Mouse (Mus musculus): ENCODE results near the gene Arhgef2.

Gene Arhgef2

DNA sequence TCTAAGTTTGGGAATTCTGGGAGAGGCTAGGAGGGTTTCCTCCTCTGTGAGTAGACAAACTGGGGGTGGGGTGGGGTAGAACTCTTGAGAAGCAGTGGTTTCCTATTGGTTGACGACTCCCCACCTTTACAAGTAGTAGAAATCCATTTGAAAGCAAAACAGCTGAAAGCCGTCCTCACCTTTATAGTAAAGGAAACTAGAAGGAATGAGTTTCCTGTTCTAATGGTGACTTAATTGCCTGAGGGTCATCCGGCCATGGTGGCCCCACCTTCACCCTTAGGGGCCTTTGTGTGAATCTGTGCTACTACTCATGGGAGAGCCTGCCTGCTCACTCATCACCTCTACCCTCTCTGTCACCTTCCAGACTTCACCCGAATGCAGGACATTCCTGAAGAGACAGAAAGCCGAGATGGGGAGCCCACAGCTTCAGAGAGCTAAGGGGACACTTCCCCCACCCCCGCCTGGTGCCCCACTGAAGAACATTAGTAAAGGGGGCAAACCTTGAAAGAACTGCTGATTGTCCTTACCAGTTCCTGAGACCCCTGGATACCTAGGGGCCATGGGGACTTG is 40.7 kb downstream of the Arhgef2 start:
- no peak for DNase-seq

DNA sequence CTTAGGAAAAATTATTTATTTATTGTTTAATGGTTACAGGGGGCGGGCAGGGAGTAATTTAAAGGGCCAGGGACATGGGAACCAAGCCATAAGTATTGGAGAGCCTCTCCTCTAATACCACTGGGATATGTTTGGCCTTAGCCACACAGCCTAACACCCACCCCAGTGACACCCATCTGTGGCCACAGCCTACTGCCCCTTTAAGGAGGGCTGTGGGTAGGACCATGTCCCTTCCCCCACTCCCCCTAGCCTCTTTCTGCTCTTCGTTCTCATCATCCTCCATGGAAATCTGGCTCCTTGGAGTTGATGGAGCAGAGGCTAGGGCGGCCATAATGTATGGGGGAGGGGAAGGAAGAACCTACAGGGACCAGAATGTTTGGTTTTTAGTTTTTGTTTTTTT is 41.3 kb downstream of the Arhgef2 start:
- no peak for DNase-seq

DNA sequence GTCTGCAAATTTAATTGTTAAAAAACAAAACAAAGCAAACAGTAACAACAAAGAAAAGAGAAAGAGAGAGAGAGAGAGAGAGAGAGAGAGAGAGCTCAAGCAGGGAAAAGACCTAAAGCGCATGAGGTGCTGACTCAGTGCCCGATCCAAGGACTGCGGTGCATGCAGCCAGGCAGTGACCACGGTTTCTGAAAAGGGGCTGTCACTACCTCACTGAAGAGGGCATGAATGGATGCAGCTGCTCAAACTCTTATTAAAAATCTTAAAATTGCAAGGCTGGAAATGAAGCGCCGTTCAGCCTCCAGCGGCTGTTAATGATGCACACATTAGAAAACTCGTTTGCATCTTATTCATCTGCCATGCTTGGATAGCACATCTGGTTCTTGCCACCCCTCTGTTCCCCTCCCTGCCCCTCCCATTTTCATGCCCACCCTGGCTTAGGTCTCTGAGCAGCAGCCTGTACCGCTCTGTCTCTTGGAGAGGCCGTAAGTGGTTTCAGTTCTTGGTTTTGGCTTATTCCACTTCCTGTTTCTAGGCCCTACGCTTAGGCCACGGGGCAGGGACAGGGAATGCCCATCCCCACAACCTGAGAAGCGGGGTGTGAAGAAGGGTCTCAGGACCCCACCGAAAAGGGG is 42.1 kb downstream of the Arhgef2 start:
- no peak for DNase-seq

DNA sequence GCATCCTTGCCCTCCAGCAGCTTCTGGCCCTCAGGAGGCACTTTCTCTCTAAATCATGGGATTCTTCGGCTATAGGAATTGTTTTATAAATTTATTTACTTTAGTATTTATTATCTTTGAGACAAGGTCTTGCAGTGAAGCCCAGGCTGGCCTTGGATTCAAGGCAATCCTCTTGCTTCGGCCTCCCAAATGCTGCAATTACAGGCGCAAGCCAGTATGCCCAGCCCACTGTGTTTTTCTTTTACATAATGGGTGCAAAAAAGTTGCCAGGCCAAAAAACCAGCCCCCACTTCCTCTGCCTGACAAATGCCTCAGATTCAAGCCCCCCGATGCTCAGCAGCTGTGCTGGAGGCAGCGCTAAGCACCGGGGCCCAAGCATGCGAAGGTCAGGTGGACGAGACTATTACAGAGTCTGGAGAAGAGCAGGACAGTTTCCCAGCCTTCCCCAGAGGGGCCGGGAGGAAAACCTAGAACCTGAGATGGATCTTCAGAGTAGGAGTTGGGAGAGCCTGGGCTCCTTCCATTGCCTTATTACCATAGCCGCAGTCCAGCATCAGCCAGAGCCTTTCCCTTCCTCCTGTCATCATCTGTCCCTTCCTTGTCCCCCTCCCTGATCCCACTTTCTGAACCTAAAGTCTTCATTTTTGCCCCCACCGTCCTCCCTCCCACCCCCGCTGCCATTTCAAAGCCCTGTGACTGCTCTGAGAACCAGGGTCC is 42.8 kb downstream of the Arhgef2 start:
- DNase-seq = no peak

DNA sequence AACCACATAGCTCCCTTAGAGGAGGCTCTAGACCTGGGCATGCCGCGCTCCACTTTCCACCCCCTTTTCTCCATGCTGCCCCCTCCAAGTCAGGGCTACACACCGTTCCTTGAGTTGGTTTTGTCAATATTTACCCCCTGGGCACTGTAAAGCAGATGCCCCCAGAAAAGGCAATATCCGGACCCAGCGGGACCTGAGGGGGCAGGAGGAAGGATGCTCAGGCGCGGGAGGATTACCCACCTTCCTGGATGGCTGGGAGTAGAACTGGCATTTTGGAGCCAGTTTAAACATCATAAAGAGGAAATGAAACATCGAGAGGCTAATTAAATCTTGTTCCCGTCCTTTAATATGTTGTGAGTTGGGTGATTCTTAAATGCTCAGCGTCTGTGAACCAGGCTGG is 43.4 kb downstream of the Arhgef2 start:
- DNase-seq = no peak

DNA sequence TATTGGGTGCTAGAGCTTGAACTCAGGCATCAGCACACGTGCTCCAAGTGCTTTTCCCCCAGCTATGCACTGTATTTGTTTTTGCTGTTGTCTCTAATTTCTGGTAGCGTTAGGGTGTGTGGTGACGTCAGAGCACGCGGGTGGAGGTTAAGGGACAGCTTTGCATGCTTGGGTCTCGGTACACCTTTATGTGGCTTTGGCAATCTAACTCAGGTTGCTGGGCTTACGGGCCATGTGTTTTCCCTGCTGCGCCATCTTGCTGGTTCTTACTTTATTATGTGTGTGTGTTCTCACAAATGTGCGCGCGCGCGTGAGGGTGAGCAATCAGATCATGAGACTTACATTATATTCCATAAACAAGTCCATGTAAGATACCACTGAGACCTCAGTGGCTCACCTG is 44.2 kb downstream of the Arhgef2 start:
- no peak for DNase-seq

DNA sequence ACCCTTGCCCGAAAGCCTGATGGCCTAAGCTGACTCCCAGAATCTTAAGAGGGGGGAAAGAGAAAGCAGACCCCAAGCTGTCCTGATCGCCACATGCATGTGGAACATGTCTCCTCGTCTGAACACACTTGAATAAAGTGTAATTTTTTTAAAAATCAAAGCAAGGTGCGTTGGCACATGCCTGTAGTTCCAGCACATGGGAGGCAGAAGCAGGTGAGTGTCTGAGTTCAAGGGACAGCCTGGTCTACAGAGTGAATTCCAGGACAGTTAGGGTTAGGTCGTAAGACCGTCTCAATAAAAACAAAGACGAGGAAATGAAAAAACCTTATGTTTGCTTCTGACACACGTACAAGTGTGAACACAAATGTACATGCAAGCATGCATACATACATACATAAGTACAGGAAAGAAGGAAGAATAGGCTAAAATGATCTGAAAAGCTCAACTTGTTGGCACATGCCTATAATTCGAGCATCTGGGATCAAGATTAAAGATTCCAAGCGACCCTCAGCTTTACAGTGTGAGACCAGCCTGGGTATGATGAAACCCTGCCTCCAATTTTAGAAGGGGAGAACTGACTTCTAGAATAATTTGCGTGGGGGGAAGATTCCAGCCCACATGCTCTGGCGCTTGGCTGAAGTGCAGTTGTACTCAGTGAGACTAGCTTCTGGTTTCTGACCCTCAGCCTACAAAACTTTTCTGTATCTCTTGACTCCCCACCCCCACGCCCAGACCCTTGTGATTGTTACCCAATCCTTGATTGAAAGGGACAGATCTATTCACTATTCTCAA is 45.1 kb downstream of the Arhgef2 start:
- DNase-seq = no peak

DNA sequence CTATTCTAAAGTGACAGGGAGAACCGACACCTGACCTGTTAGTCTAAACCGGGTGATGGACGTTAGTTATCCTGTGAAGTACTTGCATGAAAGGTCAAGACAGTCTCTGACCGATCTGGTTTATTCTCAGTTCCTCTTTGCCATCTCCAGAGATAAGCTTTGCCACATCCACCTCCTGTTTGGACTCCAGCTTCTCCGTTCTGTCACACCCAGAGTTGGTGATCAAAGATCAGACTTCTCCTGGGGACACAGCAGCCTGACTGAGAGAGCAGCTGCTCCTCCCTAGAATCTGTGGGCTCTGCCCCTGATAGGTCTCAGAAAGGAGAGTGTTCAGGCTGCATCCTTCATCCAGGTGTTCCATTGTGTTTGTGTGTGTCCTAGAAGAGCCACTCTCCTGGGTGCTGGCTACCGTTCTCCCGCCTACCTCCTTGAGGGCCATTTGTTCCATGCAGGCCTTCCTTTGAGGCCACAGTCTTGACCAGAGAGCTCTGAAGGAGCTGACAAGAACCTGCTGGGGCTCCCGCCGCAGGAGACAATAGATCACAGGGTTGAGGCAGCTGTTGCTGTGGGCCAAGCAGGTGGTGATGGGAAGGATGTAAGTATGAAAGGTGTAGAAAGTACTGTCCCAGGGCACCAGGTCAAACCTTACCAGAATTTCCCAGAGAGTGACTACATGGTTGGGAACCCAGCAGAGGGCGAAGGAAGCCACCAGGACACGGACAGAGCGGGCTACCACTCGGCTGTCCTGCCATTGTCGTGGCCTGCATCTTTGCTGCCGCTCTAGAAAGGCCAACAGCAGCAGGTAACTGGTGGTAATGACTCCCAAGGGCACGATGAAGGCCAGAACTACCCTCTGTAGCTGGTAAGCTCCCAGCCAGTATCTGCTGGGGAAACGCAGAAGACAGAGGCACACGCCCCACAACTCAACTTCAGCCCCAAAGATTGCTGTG is 46.2 kb downstream of the Arhgef2 start:
- no peak for DNase-seq

DNA sequence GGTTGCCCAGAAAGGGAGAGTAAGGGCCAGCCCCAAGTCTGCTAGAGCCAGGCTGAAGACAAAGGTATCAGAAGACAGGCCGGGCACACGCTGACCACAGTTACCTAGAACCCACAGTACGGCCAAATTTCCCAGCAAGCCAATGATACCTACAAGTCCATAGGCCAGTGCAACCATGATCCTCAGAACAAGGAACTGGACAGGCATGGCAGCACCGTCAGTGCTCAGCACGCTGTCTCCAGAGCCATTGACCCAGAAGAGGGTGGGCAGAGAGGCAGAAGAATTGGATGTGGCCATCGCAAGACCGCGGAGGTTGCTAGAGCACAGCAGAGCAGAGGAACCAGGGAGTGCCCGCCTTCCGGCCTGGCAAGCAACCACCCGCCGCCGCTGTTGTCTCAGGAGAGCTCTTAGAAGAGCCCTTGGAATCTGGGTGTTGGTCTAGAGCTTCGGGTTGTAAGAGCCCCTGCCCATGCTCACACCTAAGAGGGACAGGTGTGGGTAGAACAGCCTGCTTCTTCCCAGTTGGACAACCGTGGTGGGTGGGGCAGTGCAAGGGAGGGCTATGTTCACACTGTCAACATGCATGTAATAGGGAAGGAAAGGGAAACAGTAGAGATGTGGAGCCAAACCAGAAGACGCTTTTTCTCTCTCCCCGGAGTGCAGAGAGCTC is 47.2 kb downstream of the Arhgef2 start, which contains the start of gene Rxfp4:
Gene Rxfp4, minus strand, starts transcription at position 297 of the 670 bp plus-strand sequence.
- no peak for DNase-seq

DNA sequence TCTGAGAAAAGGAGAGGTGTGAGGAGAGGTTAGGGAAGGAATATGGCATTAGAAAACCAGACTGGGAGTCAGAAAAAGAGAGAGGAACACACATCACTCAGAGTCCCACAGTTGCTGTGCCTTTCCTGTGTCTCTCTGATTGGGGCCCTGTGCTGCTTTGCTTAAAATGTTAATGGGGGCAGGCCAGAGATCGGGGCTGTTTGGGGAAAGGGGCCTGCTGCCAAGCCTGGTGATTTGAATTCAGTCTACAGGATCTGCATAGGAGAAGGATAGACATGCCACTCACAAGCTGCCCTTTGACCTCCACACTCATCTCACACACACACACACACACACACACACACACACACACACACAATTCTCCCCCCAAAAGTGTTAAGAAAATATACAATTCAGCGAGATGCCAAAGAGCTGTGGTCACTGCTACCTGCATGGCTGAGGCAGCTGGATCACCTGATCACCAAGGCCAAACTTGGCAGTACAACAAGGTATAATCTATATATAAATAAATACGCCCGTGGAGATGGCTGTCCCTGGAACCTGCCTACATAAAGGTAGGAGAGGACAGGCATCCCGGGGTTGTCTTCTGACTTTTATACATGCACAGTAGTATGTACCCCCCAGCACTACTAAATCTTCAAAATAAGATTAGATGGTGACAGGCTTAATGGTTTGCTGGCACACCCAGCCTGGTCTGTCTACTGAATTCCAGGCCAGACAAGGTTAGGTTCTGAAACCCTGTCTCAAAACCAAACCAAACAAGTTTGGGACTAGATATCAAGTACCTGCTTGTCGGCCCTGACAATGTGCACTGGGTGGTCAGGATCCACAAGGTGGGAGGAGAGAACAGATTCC is 48.0 kb downstream of the Arhgef2 start:
- DNase-seq = no peak

DNA sequence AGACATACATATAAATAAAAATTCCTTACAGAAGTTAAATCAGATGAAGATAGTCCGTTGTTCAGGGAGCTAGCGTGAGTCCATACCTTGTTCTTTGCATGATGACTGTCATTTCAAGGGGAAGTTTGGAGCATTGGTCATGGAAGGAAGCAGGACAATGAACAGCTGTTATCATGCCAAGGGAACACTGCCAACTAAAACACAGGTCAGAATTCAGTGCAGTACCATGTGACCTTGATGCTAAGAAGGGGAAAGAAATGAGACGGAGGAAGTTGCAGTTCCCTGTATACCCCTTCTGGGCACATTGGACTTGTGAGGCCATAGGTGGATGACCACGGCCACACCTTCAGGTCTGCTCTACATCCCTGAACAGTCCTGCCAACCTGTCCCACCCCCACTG is 48.9 kb downstream of the Arhgef2 start:
- DNase-seq = peak in 1 of 2 experiments; percentile 45

DNA sequence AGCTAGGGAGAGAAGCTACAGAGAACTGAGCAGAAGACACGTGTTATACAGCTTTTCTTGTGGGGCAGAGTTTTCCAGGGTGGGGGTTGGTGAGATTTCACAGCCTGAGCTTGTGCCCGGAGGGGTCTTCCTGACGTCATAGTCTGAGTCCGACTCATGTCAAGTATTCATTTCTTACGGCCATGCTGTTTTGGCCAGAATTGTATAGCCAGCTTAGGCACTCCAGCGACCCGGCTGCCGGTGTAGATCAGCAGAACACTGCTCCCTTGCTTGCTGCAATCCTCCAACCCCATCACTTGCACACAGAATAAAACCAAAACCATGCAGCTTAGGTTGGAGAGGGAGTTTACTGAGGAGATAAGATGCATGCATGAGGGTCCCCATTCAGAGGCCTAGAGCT is 49.9 kb downstream of the Arhgef2 start:
- no peak for DNase-seq

DNA sequence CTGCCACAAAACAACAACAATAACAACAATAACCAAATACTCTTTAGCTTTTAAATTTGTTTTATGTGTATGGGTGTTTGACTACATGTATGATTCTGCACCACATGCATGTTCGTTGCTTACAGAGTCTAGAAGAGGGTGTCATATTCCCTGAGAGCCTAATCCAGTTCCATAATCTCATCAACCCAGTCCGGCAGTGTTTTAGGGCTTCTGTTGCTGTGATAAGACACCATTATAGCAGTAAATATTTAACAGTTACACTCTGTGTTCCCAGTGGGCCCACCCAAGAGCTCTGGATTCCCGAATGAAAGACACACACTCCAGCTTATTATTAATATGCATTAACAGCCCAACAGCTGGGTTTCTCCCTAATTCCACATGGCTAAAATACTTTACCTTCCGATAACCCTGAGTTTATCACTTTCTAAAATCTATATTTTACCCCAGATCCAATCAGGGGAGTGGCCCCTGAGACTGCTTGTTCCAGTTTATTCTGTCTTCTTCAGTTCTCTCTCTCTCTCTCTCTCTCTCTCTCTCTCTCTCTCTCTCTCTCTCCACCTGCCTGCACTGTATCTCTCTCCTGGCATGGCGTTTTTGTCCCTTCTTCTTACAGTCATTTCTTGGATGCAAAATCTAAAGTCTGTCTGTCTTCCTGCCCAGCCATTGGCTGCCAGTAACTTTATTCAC is 52.8 kb downstream of the Arhgef2 start:
- DNase-seq = no peak

DNA sequence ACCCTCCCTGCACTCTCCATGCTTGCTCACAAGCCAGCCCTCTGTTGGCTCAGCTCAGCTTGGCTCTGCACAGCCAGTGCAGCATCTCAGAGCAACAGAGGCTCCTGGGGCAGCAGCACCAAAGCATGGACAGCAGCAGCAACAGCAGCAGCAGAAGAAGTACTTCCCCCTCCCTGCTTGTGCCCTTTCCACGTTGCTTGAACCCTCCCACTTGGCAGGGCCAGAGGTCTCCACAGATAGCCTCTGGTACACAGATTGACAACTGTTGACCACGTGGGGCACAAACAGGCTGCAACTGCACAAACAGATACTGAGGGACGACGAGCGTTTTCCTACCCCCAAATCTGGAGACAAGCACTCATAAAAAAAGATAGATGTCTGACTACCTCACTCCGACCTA is 54.0 kb downstream of the Arhgef2 start:
- DNase-seq = no peak

DNA sequence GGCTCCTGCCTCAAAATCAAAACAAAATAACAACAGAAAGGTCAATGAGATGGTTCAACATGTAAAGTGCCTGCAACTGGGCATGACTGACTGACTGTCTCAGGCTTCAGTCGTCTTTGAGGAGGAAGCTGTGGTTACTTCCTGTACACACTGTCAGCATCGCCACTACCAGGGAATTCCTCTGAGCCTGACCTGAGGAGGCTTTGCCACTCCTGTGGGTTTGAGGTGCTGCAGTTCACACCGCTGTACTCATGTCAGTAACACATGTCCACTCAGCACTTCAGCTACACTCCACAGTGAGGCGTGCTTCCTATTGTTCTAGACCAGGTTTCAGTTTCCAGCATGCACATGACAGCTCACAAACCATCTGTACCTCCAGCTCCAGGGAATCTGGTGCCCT is 58.3 kb downstream of the Arhgef2 start:
- no peak for DNase-seq

DNA sequence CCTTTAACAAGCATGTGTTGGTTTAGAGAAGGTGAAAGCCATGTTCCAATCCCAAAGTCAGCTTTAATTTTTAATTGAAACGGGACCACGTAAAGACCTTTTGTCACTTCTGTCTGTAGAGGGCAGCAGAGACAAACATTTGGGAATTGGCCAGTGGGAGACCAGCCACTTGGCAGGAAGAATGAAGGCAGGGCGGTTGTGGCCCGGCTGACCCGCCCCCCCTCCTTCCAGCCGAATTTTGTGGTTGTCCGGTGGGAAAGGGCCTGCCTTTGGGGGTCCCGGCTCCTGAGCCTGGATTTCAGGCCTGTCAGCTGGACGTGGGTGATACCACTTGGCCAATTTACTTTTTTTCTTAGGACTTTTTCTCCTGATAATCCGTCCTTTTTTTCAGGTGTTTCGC is 71.6 kb downstream of the Arhgef2 start:
- peak; percentile 80 to 82 for DNase-seq

DNA sequence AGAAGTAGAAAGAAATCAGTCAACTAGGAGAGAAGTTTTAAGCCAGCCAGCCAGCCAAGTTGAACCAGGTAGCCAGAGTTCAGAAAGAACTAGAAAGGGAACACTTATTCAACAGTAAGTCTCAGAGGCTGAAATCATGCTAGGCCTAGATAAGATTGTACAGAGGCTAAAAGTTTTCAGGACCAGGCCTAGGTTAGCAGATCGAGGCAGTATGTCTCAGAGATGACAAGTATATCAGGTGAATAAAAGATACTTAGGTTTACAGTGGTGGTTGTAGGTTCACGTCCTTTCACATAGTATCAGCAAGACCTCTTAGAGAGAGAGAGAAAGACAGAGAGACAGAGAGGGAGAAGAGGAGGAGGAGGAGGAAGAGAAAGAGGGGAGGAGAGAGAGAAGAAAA is 78.0 kb downstream of the Arhgef2 start:
- DNase-seq = no peak

DNA sequence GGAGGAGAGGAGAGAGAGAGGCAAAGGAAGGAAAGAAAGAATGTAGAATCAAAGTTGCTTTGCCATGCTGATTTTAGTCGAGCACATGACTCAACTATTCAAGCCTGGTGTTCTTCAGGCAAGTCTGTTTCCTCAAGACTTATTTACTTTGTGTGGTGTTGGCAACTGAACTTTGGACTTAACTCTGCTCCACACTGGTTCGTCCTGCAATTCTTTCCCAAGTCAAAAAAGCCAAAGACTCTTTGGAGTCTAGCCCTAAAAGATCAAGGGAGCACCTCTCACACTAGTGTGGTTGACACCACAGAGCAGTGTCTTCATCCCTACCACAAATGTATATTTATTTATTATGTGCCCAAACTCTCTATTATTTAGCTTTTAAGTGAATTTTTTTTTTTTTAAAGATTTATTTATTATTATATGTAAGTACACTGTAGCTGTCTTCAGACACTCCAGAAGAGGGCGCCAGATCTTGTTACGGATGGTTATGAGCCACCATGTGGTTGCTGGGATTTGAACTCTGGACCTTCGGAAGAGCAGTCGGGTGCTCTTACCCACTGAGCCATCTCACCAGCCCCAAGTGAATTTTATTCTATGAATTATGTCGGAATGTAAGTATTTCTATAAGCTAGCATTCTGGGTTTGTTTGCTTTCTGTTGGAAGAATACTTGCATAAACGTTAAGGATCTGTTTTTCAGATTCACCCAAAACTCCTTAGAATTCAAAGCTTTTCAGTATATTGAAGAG is 78.6 kb downstream of the Arhgef2 start:
- peak; percentile 20 to 56 for DNase-seq

All from kidney, postnatal 36 days (tissue).